Mouse (Mus musculus): Measurements from ENCODE around the gene Nkain4.

DNA sequence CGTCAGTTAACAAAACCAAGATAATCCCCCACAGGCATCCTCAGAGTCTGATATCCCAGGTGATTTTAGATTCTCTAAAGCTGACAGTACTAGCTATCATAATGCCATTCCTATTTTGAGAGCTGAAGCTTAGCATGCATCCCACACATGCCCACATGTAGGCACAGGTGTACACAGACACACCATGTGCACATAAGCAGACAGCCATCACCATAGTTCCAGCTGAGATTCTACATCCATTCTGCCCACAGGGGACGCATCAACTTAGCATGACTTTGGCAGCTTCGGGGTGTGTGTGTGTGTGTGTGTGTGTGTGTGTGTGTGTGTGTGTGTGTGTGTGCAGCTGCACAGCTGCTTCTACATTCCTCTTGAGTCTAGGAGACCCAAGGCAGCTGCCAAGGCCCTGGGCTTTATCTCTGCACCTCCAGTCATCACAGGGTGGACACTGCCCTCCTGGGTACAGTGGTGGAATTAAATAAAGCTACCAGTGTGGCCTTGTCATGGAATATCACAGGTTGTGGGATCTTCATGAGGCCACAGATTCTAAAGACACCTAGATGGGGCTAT lies 33.9 kb upstream of the Nkain4 start:
- TF ChIP-seq CTCF (IDR thresholded peaks at IDR 0.05 in 2 of 3, conservative IDR thresholded peaks at IDR 0.05 in 1 of 3; ENCODE audit: control insufficient read depth in 1 of 3, insufficient read depth in 1 of 3, low read depth in 2 of 3, low read length in 3 of 3, poor library complexity in 1 of 3, severe bottlenecking in 1 of 3) (no peak), SMC3 (IDR thresholded peaks at IDR 0.05; ENCODE audit: low read depth, low read length) (no peak), TBP (IDR thresholded peaks at IDR 0.05; ENCODE audit: low read depth, low read length) (no peak), GABPA (IDR thresholded peaks at IDR 0.05; ENCODE audit: low read depth, low read length) (no peak), TCF12 (IDR thresholded peaks at IDR 0.05; ENCODE audit: low read depth, low read length) (no peak), GATA1 (IDR thresholded peaks at IDR 0.05; ENCODE audit: low read depth, low read length) (no peak), POLR2A (IDR thresholded peaks at IDR 0.05; ENCODE audit: control insufficient read depth in 1 of 2, insufficient read depth in 1 of 2, low read depth in 1 of 2, low read length in 2 of 2, poor library complexity in 1 of 2) (no peak), POLR2AphosphoS2 (IDR thresholded peaks at IDR 0.05; ENCODE audit: low read length) (no peak), CHD2 (IDR thresholded peaks at IDR 0.05; ENCODE audit: low read length) (no peak)

Data from MEL (cell line).